Mouse (Mus musculus) lung, embryonic 16.5 days (tissue): ENCODE measurements at regions not wholly inside any gene's neighbourhood (a gene's known extent, or its start where the extent isn't known, plus 50 kb on each side); places are given as distances from the start of the nearest gene placed in this dataset.

Experiments
- ATAC-seq: fragments of 200-750 bp; cut with Nextera tagmentation; 2 replicates; pipeline ENCODE4 v1.8.0; 2017; ENCODE audit warnings: low read depth, mild to moderate bottlenecking, moderate library complexity
- H3K27ac ChIP-seq: fragments of 300-500 bp; sonication (generic); 2 replicates; pipeline ENCODE4 v1.5.1; 2014; ENCODE audit warnings: mild to moderate bottlenecking, control low read depth, low read length
- H3K27me3 ChIP-seq: fragments of 300-500 bp; sonication (generic); 2 replicates; pipeline ENCODE4 v1.6.1; 2014; ENCODE audit warnings: low read depth, low read length, mixed read lengths; ENCODE audit not compliant: control insufficient read depth, insufficient read depth
- H3K36me3 ChIP-seq: fragments of 300-500 bp; sonication (generic); 2 replicates; pipeline ENCODE4 v1.6.1; 2014; ENCODE audit warnings: low read length; ENCODE audit not compliant: control insufficient read depth, insufficient read depth
- H3K4me1 ChIP-seq: fragments of 300-500 bp; sonication (generic); replicated peaks from 2 replicates; pipeline ENCODE4 v1.6.1; 2014; ENCODE audit warnings: low read length, mixed read lengths; ENCODE audit not compliant: control insufficient read depth, insufficient read depth
- H3K4me2 ChIP-seq: fragments of 300-500 bp; sonication (generic); 2 replicates; pipeline ENCODE4 v1.6.1; 2014; ENCODE audit warnings: low read depth, low read length, control low read depth
- H3K4me3 ChIP-seq: fragments of 300-500 bp; sonication (generic); 2 replicates; pipeline ENCODE4 v1.5.1; 2014; ENCODE audit warnings: mild to moderate bottlenecking, low read length, control low read depth
- H3K9ac ChIP-seq: fragments of 300-500 bp; sonication (generic); 2 replicates; pipeline ENCODE4 v1.6.1; 2014; ENCODE audit warnings: low read length, control low read depth
- H3K9me3 ChIP-seq: fragments of 300-500 bp; sonication (generic); 2 replicates; pipeline ENCODE4 v1.6.1; 2016; ENCODE audit warnings: low read length; ENCODE audit not compliant: control insufficient read depth
- WGBS: fragments of 180-500 bp; shearing (Covaris S2); extraction: QIAGEN DNeasy Blood & Tissue Kit; methylation state at CpG from one replicate; pipeline ENCODE4 v1.1.7; 2014; 5-methylcytosine and 5-hydroxymethylcytosine counted together

DNA sequence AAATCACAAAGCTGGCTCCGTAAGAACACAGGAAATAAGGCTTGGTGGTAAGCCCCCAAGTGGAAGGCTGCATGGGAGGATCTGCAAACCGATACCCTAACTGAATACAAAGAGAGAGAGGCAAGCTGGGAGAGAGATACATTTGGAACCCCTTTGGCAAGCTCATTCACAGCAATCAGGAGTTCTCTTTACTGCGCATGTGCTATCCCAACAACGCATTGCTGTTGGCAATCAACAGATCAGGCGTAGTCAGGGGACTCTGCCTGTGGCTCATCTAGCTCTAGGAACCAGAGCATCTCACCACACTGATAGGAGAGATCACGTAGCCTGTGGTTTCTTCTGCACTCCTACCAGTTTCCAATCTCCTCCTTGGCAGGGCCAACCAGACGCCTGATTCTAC lies 103.9 kb upstream of the Phyhipl start:
- Histone ChIP-seq H3K27me3 (no peaks in the 10 kb centered on the region), H3K9me3 (no peaks in the 10 kb centered on the region), H3K4me2 (no peak overlapping the region), H3K27ac (no peak overlapping the region), H3K4me3 (no peak overlapping the region), H3K9ac (no peak overlapping the region), H3K36me3 (no peaks in the 10 kb centered on the region), H3K4me1 (no peaks in the 10 kb centered on the region)
- no peak for ATAC-seq
- 79% methylated on average over 7 of the region's 7 CpGs for WGBS

DNA sequence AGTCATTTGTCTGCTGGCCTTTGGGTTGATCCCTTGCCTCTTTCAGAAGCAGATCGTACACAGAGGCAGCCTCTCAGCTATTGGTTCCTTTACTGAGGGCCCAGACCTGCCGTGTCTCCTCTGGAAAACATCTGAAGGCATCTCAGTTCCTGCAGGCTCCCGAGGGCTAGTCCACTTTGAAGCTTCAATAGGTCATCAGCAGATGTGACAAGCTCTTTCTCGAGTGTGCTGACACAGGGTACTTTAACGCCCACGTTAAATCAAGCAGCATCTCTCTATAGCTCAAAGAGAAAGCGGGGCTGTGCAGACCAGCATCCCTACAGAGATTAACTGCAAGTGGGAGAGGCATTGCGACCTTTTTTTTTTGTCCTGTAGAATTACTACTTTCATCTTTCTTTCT lies 96.0 kb upstream of the Phyhipl start:
- Histone ChIP-seq H3K4me3 (no peak overlapping the region), H3K4me1 (no peaks in the 10 kb centered on the region), H3K27ac (no peak overlapping the region), H3K4me2 (no peak overlapping the region), H3K9ac (no peak overlapping the region), H3K27me3 (no peaks in the 10 kb centered on the region), H3K9me3 (no peaks in the 10 kb centered on the region), H3K36me3 (no peaks in the 10 kb centered on the region)
- WGBS, result 58% methylated on average over 8 of the region's 8 CpGs
- ATAC-seq, result no peak

DNA sequence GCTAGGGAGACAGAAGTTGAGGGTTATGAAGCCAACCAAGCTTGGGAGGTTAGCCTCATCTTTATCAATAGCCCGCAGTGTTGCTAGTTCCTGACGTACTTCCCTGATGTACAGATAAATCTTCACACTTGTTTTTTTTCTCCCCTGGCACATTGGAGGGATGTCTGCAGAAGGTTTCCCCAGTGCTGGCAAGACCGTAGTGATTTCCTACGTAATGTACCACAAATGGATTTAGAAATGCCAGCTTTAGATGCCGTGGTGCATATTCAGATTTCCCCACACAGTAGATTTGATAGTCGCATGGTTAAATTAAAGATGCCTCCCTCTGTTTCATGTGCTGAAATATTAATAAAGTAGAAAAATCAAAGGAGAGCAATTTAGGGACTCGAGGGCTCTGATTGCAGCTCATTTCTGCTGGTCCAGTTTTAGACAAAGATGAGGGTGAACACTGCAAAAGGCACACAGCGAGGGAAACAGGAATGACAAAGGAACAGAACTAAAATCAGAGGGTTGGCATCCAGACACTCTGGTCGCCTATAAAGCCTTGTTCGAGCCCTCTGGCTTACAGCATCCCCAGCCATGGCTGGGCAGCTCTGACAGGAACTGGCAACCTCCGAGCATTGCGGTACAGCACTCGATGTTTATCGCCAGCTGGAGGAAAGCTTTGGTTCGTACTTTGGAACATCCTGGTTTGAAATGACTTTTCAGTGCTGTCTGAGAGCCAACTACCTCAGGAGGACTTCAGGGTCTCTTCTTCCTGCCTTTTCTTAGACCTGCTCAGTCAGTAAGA lies 94.8 kb upstream of the Phyhipl start:
- Histone ChIP-seq H3K9me3 (no peaks in the 10 kb centered on the region), H3K27ac (no peak overlapping the region), H3K36me3 (no peaks in the 10 kb centered on the region), H3K4me1 (no peaks in the 10 kb centered on the region), H3K27me3 (no peaks in the 10 kb centered on the region), H3K4me2 (no peak overlapping the region), H3K4me3 (no peak overlapping the region), H3K9ac (no peak overlapping the region)
- ATAC-seq, result no peak
- WGBS, result 79% methylated on average over 15 of the region's 15 CpGs

DNA sequence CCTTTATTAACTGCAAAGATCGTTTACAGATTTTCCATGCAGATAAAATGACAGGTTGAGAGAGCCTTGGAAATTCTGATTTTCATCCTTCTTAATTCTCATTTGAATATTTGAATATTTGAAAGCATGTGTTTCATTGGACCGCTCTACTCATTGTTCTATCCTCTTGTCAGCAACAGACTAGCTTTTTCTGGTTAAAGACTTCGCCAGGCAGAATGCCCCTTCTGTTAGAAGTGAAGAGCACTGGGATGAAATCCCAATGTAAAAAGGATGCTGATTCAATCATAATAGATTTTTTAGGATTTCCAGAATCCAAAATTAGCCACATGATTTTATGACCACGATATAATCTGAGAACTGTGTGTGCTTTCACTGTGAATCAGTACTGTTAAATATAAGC lies 90.8 kb upstream of the Phyhipl start:
- WGBS, result 79% methylated on average over 4 of the region's 4 CpGs

DNA sequence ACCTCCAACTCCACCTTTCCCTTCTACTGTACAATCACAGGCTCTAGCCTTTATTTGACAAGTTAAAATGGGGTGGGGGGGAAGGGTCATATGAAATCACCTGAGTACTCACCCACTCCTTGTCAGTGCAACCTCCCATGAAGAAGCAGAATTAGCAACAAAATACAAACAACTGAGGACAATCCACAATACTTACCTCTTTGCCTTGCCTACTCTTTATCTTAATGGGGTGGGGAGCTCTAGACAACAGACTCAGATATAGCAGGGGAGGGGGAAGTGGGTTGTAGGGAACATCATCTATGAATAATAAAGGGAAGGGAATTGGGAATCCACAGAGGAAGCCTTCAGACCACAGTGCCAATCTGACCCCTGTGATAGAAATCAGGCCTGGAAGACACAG lies 86.1 kb upstream of the Phyhipl start:
- ATAC-seq, result no peak
- no peaks in the 10 kb centered on the region for H3K36me3 ChIP-seq
- H3K9me3 ChIP-seq, result no peaks in the 10 kb centered on the region
- no peak overlapping the region for H3K27ac ChIP-seq
- H3K9ac ChIP-seq, result no peak overlapping the region
- no peaks in the 10 kb centered on the region for H3K27me3 ChIP-seq
- H3K4me2 ChIP-seq, result no peak overlapping the region
- H3K4me3 ChIP-seq, result no peak overlapping the region
- H3K4me1 ChIP-seq, result no peaks in the 10 kb centered on the region

More for the DNA sequence above, 90.8 kb upstream of the Phyhipl start:
- H3K27ac ChIP-seq, result no peak overlapping the region
- H3K36me3 ChIP-seq, result no peaks in the 10 kb centered on the region
- H3K4me2 ChIP-seq, result no peak overlapping the region
- H3K4me1 ChIP-seq, result no peaks in the 10 kb centered on the region
- no peak overlapping the region for H3K4me3 ChIP-seq
- H3K9me3 ChIP-seq, result no peaks in the 10 kb centered on the region
- H3K27me3 ChIP-seq, result no peaks in the 10 kb centered on the region
- no peak overlapping the region for H3K9ac ChIP-seq
- ATAC-seq, result no peak

DNA sequence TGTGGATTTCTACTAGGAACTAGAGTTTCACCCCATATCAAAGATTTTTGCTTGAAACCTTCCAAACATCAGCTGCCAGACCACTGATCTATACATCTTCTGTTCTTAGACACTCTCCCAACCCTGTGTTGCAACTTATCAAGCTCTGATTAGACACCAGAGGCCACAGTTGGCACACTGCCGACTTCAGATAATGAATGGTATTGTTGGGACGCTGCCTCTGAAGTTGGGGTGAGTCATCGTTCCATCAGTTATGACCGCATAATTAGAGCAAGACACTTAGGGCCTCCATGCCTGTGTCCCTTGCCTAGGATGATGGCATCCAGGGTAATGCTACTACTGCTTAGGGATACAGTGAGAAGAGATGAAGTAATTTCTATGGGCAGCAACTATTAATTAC lies 84.3 kb upstream of the Phyhipl start:
- H3K9me3 ChIP-seq, result no peaks in the 10 kb centered on the region
- no peaks in the 10 kb centered on the region for H3K36me3 ChIP-seq
- no peaks in the 10 kb centered on the region for H3K4me1 ChIP-seq
- H3K27me3 ChIP-seq, result no peaks in the 10 kb centered on the region
- no peak for ATAC-seq
- no peak overlapping the region for H3K9ac ChIP-seq
- H3K4me2 ChIP-seq, result no peak overlapping the region
- 72% methylated on average over 4 of the region's 4 CpGs for WGBS
- no peak overlapping the region for H3K27ac ChIP-seq
- H3K4me3 ChIP-seq, result no peak overlapping the region

DNA sequence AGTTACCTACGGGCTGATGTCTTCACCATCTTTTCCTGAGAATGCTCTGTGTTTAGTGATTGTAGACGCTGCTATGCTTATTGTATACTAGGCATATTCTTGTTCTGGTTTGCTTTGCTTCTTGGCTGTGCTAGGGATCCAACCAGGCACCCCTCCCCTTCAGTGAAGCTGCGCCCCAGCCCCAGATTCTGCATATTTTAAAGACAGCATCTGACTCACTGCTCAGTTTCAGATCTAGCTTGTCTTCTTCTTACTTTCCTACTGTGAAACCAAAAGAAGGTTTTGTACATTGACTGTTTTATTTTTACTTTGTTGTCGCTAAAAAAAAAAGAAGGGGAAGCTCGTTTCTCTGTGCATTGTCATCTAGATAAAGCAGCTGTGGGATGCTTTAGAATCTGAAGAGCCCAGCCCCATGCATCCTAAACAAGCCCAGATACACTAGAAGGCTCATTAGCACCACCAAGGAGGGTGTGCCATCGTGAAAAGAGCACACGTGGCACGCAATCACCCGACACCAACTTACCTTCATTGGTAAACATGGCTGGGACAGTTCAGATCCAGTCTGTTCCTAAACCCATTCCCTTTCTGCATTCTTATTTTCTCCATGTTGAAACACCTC lies 83.7 kb upstream of the Phyhipl start:
- H3K9ac ChIP-seq, result no peak overlapping the region
- H3K36me3 ChIP-seq, result no peaks in the 10 kb centered on the region
- H3K27ac ChIP-seq, result no peak overlapping the region
- ATAC-seq, result no peak
- no peaks in the 10 kb centered on the region for H3K9me3 ChIP-seq
- no peak overlapping the region for H3K4me2 ChIP-seq
- H3K4me3 ChIP-seq, result no peak overlapping the region
- no peaks in the 10 kb centered on the region for H3K4me1 ChIP-seq
- 73% methylated on average over 9 of the region's 9 CpGs for WGBS
- H3K27me3 ChIP-seq, result no peaks in the 10 kb centered on the region

DNA sequence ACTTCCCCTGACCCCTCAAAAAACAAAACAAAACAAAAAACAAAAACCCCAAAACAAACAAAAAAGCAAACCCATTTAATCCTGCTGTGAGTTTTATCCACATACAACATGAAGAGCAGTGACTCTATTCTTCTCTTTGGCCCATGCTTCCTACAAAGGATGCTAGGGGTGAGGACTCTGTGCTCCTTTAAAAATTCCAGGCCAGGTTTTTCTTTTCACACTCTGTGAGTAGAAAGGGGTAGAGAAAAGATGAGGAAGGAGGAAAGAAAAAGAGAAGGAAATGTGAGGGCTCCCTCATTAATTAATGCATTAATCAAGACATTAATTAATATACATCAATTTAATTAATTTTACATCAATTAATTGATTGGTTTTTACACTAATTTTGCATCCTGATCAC lies 82.9 kb upstream of the Phyhipl start:
- no peak overlapping the region for H3K27ac ChIP-seq
- H3K4me1 ChIP-seq, result no peaks in the 10 kb centered on the region
- H3K36me3 ChIP-seq, result no peaks in the 10 kb centered on the region
- no peak overlapping the region for H3K9ac ChIP-seq
- no peaks in the 10 kb centered on the region for H3K9me3 ChIP-seq
- H3K4me2 ChIP-seq, result no peak overlapping the region
- no peak overlapping the region for H3K4me3 ChIP-seq
- no peaks in the 10 kb centered on the region for H3K27me3 ChIP-seq
- no peak for ATAC-seq

DNA sequence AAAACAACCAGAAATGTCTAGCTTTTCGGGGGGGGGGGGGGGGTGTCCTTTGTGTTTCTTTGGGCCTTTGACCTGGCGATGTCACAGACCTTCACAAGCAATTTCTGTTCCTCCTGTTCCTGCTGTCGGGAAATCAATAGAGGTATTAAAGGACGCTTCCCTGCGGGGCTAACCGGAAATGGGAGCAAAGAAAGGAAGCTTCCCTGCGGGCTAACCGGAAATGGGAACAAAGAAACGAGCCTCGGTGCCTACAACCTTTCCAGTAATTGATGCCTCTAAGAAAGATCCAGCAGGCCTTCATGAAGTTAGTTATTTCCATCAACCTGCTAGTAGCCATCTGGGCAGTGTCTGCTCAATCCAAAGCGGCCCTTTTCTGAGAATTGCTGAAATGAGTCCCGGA lies 78.2 kb upstream of the Phyhipl start:
- Histone ChIP-seq H3K36me3 (no peaks in the 10 kb centered on the region), H3K4me3 (no peak overlapping the region), H3K4me2 (no peak overlapping the region), H3K9me3 (no peaks in the 10 kb centered on the region), H3K9ac (no peak overlapping the region), H3K27ac (no peak overlapping the region), H3K27me3 (no peaks in the 10 kb centered on the region), H3K4me1 (no peaks in the 10 kb centered on the region)
- ATAC-seq, result no peak
- WGBS, result 77% methylated on average over 12 of the region's 12 CpGs
